Mouse (Mus musculus) thymus, postnatal 0 days (tissue): Measurements from ENCODE around the gene Gm15737. TPM values are rescaled to one million over a fixed set of nuclear protein-coding genes. Genes with fewer than 3 reads are reported as not detected.

ENCODE experiments used
- DNase-seq: peaks from one replicate; pipeline ENCODE4 v3.0.0-alpha.2; 2015; ENCODE audit warnings: low spot score
- polyA plus RNA-seq: library from polyadenylated mRNA; unstranded; fragments of >200 nt; fragmentation: Nextera tagmentation; extraction: Ambion mirVana; gene quantifications from 2 replicates; pipeline ENCODE4 v1.2.1, GENCODE M21; 2015

The Gm15737 gene
- polyA plus RNA-seq = not detected in 2 replicates

GRCm38 (mm10) chr6:92869089-92869581, at the start of gene Gm15737:
Gene Gm15737 (plus strand): TSS chr6:92869357.
- DNase-seq = no peak

DNA sequence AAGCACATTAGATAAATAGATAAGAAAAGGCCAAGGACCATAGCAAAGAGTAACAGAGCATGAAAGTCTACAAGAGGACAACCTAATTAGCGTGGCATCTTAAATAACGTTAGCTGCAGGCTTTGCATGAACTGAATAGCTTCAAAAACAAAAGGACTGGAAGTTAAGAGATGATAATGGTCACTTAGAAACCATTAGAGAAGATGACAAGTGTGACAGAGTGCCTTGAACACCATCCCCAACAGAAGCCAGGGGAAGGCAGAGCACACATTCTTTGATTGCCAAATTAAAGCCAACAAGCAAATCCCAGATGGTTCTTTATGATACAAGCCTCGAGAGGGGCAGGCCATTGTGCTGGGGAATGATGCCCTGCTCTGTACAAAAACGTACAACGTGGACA, 47.6 kb upstream of the Gm15737 start:
- DNase-seq = no peak

- no peak for DNase-seq
Measured at GRCm38 (mm10) chr6:92822006-92822405, 47.2 kb upstream of the Gm15737 start.

- no peak for DNase-seq
Measured at GRCm38 (mm10) chr6:92823991-92824390, 45.2 kb upstream of the Gm15737 start.

DNA sequence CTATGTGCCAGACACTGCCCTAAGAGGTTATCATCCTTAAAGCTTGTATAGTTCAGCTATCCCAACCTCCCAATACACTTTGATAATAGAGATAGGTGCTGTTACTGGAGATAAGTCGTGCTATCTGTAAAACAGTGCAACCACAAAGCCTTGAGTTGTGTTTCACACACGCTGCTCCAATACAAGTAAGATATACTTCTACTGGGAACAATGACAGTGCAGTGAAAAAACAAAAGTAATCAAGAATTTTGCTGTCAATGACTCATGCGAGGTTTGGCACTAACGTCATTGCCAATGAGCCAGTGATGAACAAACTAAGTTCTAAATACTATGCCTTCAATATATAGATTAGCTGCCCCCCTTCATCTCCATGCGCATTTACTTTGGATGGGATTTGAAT, 42.6 kb upstream of the Gm15737 start:
- DNase-seq = no peak

DNA sequence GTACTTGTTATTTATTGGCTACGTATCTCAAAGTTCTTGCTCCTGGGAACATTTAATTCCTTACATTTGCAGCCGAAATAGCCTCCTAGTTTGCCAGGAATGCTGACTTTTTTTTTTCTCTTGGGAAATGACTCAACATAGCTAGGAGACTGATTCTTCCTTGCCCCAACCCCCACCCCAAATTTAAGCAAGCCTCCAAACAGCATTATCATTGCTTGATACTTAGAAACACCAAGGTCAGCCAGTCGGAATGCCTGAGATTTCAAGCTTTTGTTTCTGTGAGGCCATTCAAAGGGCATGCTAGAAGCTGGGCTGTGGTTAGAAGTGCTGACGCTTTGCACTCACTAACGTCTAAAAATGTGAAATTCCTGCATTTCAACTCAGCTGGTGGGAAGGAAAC, 41.8 kb upstream of the Gm15737 start:
- no peak for DNase-seq

GRCm38 (mm10) chr6:92829148-92829547, 40.0 kb upstream of the Gm15737 start:
- DNase-seq = no peak

DNA sequence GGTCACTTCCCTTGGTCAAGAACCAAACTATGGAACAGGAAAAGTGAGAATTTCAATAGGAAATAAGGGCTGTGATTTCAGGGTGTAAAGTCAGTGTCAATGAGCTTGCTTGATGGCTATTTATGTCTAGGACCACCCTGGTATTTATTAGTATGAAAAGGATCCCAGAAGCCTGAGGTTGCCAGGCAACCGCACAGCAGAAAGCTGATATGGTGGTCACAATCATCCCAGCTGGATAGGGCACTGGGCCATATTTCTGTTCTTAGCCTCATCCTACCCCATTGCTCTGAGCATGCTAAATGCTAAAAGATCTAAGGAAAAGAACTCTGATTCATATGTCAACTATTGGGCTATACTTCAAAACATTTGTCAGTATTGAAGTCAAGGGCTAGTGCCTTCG, 38.1 kb upstream of the Gm15737 start:
- DNase-seq = no peak

GRCm38 (mm10) chr6:92842000-92842399, 27.2 kb upstream of the Gm15737 start:
- DNase-seq = no peak

GRCm38 (mm10) chr6:92843474-92843873, 25.7 kb upstream of the Gm15737 start:
- DNase-seq = no peak

DNA sequence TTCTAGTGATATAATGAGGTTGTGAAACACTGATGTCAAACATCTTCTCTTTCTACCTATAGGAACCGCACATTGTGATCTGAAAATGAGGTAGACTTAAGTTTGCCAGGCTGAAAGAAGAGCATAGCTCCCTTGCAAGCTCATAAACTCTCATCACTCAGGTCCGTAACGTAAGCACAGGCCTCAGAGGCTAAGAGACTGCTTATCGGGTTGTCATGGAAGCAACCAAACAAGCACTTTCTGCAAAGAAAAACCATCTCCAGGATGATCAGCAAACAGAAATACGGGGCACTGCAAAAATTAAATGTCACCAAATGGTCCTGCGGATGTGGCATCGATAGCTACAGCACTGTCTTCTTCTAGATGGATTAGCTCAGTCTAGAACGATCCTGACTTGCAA, 23.3 kb upstream of the Gm15737 start:
- DNase-seq = no peak

DNA sequence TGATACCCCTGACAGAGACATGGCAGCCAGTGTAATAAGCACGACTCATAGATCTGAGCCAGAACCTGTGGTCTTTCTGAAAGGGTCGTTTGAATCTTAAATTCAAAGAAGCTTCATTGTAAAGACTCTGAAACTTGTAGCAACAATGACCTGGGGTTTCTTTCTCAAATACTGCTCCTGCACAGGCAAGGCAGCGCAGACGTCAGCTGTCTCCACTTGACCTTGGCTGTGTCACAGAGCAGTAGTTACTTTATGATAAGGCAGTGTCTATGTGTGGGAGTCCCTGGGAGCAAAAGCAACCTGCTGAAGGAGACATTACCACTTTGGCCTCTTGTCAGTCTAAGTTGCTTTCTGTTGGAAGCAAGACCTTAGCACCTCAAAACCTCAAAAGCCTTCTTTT, 22.5 kb upstream of the Gm15737 start:
- DNase-seq = no peak

DNA sequence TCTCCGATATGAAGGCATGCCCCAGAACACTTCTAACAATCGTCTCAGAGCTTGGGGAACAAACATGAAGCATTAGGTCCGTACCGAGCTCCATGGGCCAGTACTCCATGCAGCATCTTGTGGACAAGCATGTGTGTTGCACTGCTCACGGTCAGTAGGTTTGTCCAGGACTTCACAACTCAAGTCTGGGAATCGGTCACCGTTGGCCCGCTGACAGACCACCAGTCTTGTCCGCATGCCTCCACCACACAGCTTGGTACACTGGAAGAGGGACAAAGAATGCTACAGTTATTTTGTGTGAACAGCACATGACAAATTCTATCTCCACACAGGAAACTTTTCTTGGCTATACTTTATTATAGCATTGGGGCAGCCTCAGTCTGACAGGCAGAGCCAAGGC, 19.9 kb upstream of the Gm15737 start:
- DNase-seq = no peak

GRCm38 (mm10) chr6:92850250-92850649, 18.9 kb upstream of the Gm15737 start:
- no peak for DNase-seq

DNA sequence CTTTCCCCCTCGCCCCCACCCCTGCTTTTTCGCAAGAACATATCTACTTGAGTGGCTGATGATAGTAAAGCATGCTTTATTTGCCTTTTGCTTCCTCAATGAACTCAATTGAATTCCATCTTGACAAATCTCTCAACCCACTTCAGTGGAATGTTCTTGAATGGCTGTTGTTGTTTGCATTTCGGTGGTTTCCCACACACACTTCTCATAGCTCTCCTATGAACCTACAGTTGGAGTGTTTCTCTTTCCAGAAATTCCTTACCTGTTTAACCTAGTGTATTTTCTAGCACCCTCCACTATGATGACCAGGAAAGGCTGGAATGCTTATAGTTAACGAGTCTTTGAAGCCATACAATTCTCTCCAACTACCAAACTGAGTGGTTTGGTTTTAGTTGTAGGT, 14.3 kb upstream of the Gm15737 start:
- DNase-seq = no peak

DNA sequence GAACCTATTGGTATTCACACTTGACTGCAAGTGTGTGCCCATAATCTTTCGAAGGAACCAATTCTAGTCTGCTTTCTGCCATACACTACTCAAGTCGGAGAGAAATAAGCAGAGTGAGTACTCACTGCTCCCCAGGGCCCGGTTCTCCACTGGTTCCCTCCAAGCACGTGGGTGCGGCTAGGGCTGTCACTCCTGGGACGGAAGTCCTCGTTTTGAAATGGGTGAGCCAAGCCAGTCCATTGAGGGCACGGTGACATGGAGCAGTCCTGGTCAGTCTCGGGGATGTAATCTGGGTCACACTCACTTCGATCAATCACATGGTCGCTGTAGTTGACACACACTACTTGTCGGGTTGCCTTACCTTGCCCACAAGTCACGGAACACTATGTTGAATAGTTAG, 11.4 kb upstream of the Gm15737 start:
- no peak for DNase-seq

- no peak for DNase-seq
Measured at GRCm38 (mm10) chr6:92858721-92859510, 10.2 kb upstream of the Gm15737 start.

GRCm38 (mm10) chr6:92860285-92860912, 8.8 kb upstream of the Gm15737 start:
- no peak for DNase-seq

DNA sequence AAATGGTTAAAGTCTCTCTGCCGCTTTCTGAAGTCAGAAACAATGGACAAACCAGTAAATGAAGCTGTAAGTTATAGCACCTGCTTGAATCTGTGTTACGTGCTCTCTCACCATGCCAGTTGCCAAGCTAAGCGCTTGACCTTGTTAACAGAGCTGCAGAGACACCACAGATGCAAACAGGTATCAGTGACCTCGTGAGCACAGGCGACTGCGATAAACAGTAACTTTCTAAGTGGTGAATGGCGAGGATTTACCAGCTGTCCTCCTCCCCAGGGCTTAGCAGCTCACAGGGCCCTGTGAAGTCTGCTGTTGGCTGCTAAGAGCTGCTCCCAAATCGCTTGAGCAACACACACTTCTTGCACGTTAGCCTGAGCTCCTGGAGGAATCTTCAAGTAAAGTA, 6.6 kb upstream of the Gm15737 start:
- no peak for DNase-seq

- no peak for DNase-seq
Measured at GRCm38 (mm10) chr6:92869582-92870219, 544 bp downstream of the Gm15737 start.

GRCm38 (mm10) chr6:92871813-92872212, 2.7 kb downstream of the Gm15737 start:
- DNase-seq = no peak

DNA sequence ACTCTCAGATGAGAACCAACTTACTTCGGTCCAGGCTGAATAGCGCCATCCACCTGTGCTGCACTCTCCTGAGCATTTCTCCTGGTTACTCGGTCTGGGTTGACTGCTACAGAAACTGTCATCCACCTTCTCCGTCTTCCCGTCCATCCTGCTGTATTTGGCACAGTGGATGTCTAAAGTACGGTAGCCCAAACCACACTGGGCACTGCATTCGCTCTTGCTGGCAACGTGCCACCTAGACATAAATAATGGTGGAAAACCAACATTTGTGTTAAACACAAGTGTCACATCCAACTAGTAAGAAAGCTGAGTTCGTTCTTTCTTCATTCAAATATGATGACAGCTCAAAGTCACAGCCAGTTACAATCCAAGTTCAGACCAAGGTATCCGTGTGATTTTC, 3.6 kb downstream of the Gm15737 start:
- no peak for DNase-seq
